Mouse (Mus musculus) liver, embryonic 14.5 days (tissue): ENCODE data around the gene Ptk6. TPM values are rescaled to one million over a fixed set of nuclear protein-coding genes. Genes with fewer than 3 reads are reported as not detected.

ENCODE experiments used
- ATAC-seq: fragments of 200-750 bp; cut with Nextera tagmentation; 2 replicates; pipeline ENCODE4 v1.8.0; 2017; ENCODE audit warnings: moderate number of reproducible peaks, mild to moderate bottlenecking, moderate library complexity; ENCODE audit not compliant: insufficient read depth
- DNase-seq, 3 experiments: peaks; one replicate each; pipeline ENCODE4 v3.0.0-alpha.2; 2012 to 2013; ENCODE audit warnings: low read depth in 3 of 3, low spot score in 3 of 3
- H3K27ac ChIP-seq: fragments of 300-500 bp; sonication (generic); 2 replicates; pipeline ENCODE4 v1.5.1; 2014; ENCODE audit warnings: moderate library complexity, mild to moderate bottlenecking, control low read depth, inconsistent platforms
- H3K27me3 ChIP-seq: fragments of 300-500 bp; sonication (generic); 2 replicates; pipeline ENCODE4 v1.6.1; 2014; ENCODE audit warnings: mild to moderate bottlenecking, low read length, moderate library complexity; ENCODE audit not compliant: control insufficient read depth, insufficient read depth
- H3K36me3 ChIP-seq: fragments of 300-500 bp; sonication (generic); replicated peaks from 2 replicates; pipeline ENCODE4 v1.6.1; 2014; ENCODE audit warnings: low read depth; ENCODE audit not compliant: control insufficient read depth, insufficient read depth
- H3K4me1 ChIP-seq, 2 experiments: fragments of 200-500 bp in 1 of 2; fragments of 300-500 bp in 1 of 2; sonication (generic) in 1 of 2; replicated peaks; 2 replicates each; pipeline ENCODE4 v1.6.1; 2012 to 2014; ENCODE audit warnings: antibody characterized with exemption in 1 of 2, inconsistent platforms in 1 of 2, low read length in 1 of 2; ENCODE audit not compliant: control insufficient read depth in 2 of 2, insufficient read depth in 2 of 2
- H3K4me2 ChIP-seq: fragments of 300-500 bp; sonication (generic); 2 replicates; pipeline ENCODE4 v1.6.1; 2014; ENCODE audit warnings: low read depth, mild to moderate bottlenecking, control low read depth, moderate library complexity
- H3K4me3 ChIP-seq, 2 experiments: fragments of 200-500 bp in 1 of 2; fragments of 300-500 bp in 1 of 2; sonication (generic) in 1 of 2; 2 replicates each; pipeline ENCODE4 v1.5.1; 2012 to 2014; ENCODE audit warnings: low read depth in 2 of 2, low read length in 2 of 2, mild to moderate bottlenecking in 2 of 2, control low read depth in 1 of 2, inconsistent platforms in 1 of 2, moderate library complexity in 1 of 2; ENCODE audit not compliant: insufficient read depth in 1 of 2
- H3K9ac ChIP-seq: fragments of 300-500 bp; sonication (generic); replicated peaks from 2 replicates; pipeline ENCODE4 v1.6.1; 2014; ENCODE audit warnings: mild to moderate bottlenecking, control low read depth, moderate library complexity
- H3K9me3 ChIP-seq: fragments of 300-500 bp; sonication (generic); 2 replicates; pipeline ENCODE4 v1.6.1; 2016; ENCODE audit warnings: low read length, mixed read lengths; ENCODE audit not compliant: control insufficient read depth
- CTCF ChIP-seq: IDR thresholded peaks from 2 replicates; pipeline ENCODE4 v1.5.1; 2016; ENCODE audit warnings: antibody characterized with exemption, low read depth, control low read depth
- EP300 ChIP-seq: IDR thresholded peaks from 2 replicates; pipeline ENCODE4 v1.6.1; 2016; ENCODE audit warnings: antibody characterized with exemption, low read depth
- WGBS: fragments of 180-500 bp; shearing (Covaris S2); extraction: QIAGEN DNeasy Blood & Tissue Kit; methylation state at CpG from one replicate; pipeline ENCODE4 v1.1.7; 2014; ENCODE audit not compliant: insufficient replicate concordance; 5-methylcytosine and 5-hydroxymethylcytosine counted together
- polyA plus RNA-seq, 2 experiments: library from polyadenylated mRNA; depleted of rRNA in 1 of 2; stranded (reverse) in 1 of 2; unstranded in 1 of 2; fragments of >200 nt; fragmentation: Nextera tagmentation in 1 of 2; extraction: Ambion mirVana in 1 of 2; gene quantifications; 2 replicates each; pipeline versions ENCODE4 v1.2.1 to v1.2.3; 2012 to 2014

The Ptk6 gene
- polyA plus RNA-seq, 2 experiments: 0.06 TPM; not detected in 1

DNA sequence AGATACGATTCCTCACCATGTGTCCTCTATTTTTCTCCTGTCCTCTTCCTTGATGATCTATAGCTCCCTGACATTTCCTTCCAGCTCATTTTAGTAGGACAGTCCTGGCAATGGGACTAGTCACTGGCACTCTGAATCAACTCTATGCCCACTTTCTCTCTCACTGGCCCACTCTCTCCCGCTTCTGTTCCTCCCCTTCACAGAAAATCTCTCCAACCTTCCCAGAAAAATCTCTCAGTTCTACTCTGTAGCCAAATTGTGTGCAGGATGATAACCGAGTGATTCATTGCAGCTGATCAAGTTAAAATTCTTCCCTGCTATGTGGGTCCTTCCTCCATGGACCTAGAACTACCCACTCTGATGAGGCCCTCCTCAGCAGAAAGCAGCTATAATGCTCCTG is 27.9 kb downstream of the Ptk6 start:
- Histone ChIP-seq H3K27me3 (no peaks in the 10 kb centered on the region), H3K9ac (no peak overlapping the region), H3K4me3 (no peak overlapping the region), H3K4me2 (no peak overlapping the region), H3K9me3 (no peaks in the 10 kb centered on the region), H3K27ac (no peak overlapping the region), H3K36me3 (no peaks in the 10 kb centered on the region), H3K4me1 (no peaks in the 10 kb centered on the region)
- WGBS: 61% methylated on average over 3 of the region's 3 CpGs
- no peak for DNase-seq
- ATAC-seq: no peak
- TF ChIP-seq EP300: no peak
- TF ChIP-seq CTCF: no peak

DNA sequence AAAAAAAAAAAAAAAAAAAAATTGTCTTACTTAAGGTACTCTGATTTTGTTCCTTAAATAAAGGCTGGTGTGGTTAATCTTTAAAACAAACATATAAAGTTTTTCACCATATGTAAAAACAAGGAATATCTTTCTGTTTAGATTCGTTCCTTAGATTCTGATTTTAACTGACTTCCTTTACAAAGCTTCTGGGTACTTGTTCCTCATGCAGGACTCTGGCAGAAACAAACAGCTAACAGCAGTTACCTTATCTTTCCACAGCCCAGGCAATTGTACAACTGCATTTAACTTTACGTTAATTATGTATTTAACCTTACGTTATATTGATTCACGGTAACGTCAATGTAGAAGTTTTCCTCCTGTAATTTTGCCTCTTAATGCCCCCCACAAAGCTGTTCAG is 36.1 kb downstream of the Ptk6 start:
- H3K9me3 ChIP-seq: no peaks in the 10 kb centered on the region
- no peaks in the 10 kb centered on the region for H3K4me1 ChIP-seq
- WGBS: 69% methylated on average over 5 of the region's 5 CpGs
- no peaks in the 10 kb centered on the region for H3K36me3 ChIP-seq
- no peak overlapping the region for H3K4me2 ChIP-seq
- no peak for DNase-seq
- TF ChIP-seq CTCF (no peak), EP300 (no peak)
- no peak for ATAC-seq
- no peak overlapping the region for H3K4me3 ChIP-seq
- H3K27me3 ChIP-seq: no peaks in the 10 kb centered on the region
- H3K9ac ChIP-seq: no peak overlapping the region
- no peak overlapping the region for H3K27ac ChIP-seq

DNA sequence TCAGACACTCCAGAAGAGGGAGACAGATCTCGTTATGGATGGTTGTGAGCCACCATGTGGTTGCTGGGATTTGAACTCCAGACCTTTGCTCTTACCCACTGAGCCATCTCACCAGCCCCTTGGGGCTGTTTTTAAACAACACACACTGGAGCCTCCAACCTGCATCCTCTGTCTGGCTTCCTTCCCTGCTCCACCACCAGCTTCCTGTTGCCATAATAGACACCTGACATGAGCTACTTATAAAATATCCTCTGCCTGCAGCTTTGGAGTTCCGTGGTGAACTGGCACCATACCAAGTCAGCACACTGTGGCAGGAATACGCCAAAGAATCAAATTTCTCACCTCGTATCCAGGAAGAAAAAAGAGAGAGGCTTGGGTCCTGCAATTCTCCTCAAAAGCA is 41.8 kb downstream of the Ptk6 start:
- Histone ChIP-seq H3K4me3 (no peak overlapping the region), H3K36me3 (no peaks in the 10 kb centered on the region), H3K27me3 (peaks cover 18% of the 10 kb centered on the region), H3K4me1 (no peaks in the 10 kb centered on the region), H3K27ac (no peak overlapping the region), H3K9ac (no peak overlapping the region), H3K4me2 (no peak overlapping the region), H3K9me3 (no peaks in the 10 kb centered on the region)
- 38% methylated on average over 4 of the region's 4 CpGs for WGBS
- DNase-seq: no peak
- TF ChIP-seq CTCF (no peak), EP300 (no peak)
- ATAC-seq: no peak

DNA sequence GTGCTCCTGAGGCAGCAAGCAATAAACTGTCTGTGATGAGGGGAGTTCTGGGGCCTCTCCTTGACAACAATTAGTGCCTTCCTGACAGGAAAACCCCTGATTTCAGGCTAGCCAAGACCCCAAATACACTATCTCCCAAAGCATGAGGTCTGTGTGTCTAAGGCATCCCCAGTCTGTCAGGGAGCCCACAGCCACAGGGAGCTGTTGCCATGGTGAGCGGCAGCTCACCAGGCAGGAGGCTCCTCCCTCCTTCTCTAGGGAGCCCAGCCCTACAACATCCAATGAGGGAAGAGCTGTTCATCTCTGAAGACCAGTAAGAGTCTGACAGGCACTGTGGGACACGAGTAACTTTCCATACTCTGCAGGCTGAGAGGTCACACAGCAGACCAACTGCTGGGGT is 42.8 kb downstream of the Ptk6 start:
- peaks cover 19% of the 10 kb centered on the region for H3K27me3 ChIP-seq

DNA sequence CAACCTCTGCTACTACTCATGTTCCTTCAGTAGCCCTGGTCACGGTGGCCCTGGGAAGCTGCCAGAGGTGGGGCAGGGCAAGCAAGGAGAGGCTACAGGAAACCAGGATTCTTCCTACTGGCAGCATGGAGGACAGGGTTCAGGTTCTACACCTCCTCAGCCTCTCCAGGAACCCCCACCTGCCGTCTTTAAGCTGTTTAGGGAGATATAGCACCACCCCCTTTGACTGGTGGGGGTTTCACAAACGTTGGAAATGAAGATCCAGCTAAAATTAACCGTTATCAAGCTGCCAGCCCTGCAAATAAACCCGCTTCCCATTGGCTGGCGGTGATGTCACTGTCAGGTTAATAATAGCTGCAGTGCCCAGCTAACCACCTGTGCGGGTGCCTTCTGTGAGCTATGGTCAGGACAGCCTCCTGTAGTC is 43.5 kb downstream of the Ptk6 start:
- H3K9ac ChIP-seq: no peak overlapping the region
- no peak overlapping the region for H3K4me3 ChIP-seq
- WGBS: 35% methylated on average over 7 of the region's 7 CpGs
- no peak overlapping the region for H3K27ac ChIP-seq
- H3K4me1 ChIP-seq: no peaks in the 10 kb centered on the region
- TF ChIP-seq EP300 (no peak), CTCF (no peak)
- DNase-seq: no peak
- peaks cover 19% of the 10 kb centered on the region for H3K27me3 ChIP-seq
- no peak overlapping the region for H3K4me2 ChIP-seq
- no peaks in the 10 kb centered on the region for H3K9me3 ChIP-seq
- H3K36me3 ChIP-seq: no peaks in the 10 kb centered on the region
- no peak for ATAC-seq

More for the DNA sequence above, 42.8 kb downstream of the Ptk6 start:
- TF ChIP-seq CTCF: no peak
- TF ChIP-seq EP300: no peak
- no peak for DNase-seq
- Histone ChIP-seq H3K36me3 (no peaks in the 10 kb centered on the region), H3K4me1 (no peaks in the 10 kb centered on the region), H3K9ac (no peak overlapping the region), H3K9me3 (no peaks in the 10 kb centered on the region), H3K4me3 (no peak overlapping the region), H3K27ac (no peak overlapping the region), H3K4me2 (no peak overlapping the region)
- no peak for ATAC-seq
- 5% methylated on average over 2 of the region's 2 CpGs for WGBS

DNA sequence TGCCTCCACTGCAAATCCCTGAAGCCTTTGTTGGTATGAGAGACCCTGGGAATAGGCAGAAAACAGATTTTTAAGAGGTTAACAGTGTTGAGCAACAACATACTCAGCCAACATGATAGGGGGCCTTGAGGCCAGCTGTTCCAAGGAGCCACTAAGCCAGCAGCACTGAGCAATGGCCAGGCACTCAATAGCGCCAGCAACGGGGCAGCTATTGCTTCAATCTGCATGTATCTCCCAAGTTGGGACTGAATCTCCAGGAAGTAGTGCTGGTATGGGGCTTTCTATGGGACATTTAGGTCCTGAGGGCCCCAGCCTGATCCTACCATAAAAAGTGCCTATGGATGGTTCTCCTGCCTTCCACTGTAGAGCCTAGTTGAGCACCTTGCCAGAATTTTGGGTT is 44.1 kb downstream of the Ptk6 start:
- no peak overlapping the region for H3K27ac ChIP-seq
- H3K9ac ChIP-seq: no peak overlapping the region
- H3K27me3 ChIP-seq: peaks cover 19% of the 10 kb centered on the region
- no peaks in the 10 kb centered on the region for H3K36me3 ChIP-seq
- no peak overlapping the region for H3K4me2 ChIP-seq
- no peaks in the 10 kb centered on the region for H3K4me1 ChIP-seq
- H3K4me3 ChIP-seq: no peak overlapping the region
- TF ChIP-seq CTCF (no peak), EP300 (no peak)
- no peak for ATAC-seq
- H3K9me3 ChIP-seq: no peaks in the 10 kb centered on the region
- DNase-seq: no peak
- 63% methylated on average over 2 of the region's 2 CpGs for WGBS
